Mouse (Mus musculus): ENCODE results near the gene Ei24.

GRCm38 (mm10) chr9:36826612-36827363, 29.6 kb upstream of the Ei24 start:
- no peak for TF ChIP-seq CTCF (IDR thresholded peaks at IDR 0.05; ENCODE audit: low read depth)
- TF ChIP-seq EP300 (IDR thresholded peaks at IDR 0.05; ENCODE audit: low read depth), result no peak
